Mouse (Mus musculus) heart, adult 2 months (tissue): ENCODE results near the gene Mpv17l2. TPM values are rescaled to one million over a fixed set of nuclear protein-coding genes. Genes with fewer than 3 reads are reported as not detected.
A peak's percentile ranks its signal among the peaks of the same experiment; 100 is the strongest.

ENCODE experiments used
- DNase-seq, 2 experiments: peaks; one replicate each; pipeline ENCODE4 v3.0.0; 2021
- H3K27ac ChIP-seq: fragments of 200-600 bp; 2 replicates; pipeline ENCODE4 v1.8.1; 2022
- H3K27me3 ChIP-seq: fragments of 200-500 bp; 2 replicates; pipeline ENCODE4 v1.6.1; 2012; ENCODE audit warnings: mild to moderate bottlenecking, low read length, inconsistent platforms, mixed read lengths; ENCODE audit not compliant: control insufficient read depth, insufficient read depth
- H3K36me3 ChIP-seq: fragments of 200-500 bp; 2 replicates; pipeline ENCODE4 v1.6.1; 2012; ENCODE audit warnings: low read length, inconsistent platforms; ENCODE audit not compliant: control insufficient read depth, insufficient read depth
- H3K4me1 ChIP-seq: fragments of 200-500 bp; 2 replicates; pipeline ENCODE4 v1.6.1; 2011; ENCODE audit warnings: low read length; ENCODE audit not compliant: control insufficient read depth, insufficient read depth
- H3K4me3 ChIP-seq: fragments of 200-600 bp; 2 replicates; pipeline ENCODE4 v1.8.1; 2022
- H3K79me2 ChIP-seq: fragments of 200-500 bp; replicated peaks from 2 replicates; pipeline ENCODE4 v1.6.1; 2012; ENCODE audit warnings: mild to moderate bottlenecking, inconsistent platforms, low read length, moderate library complexity, mixed read lengths; ENCODE audit not compliant: control insufficient read depth, insufficient read depth
- H3K9ac ChIP-seq: fragments of 200-500 bp; 2 replicates; pipeline ENCODE4 v1.6.1; 2012; ENCODE audit warnings: low read depth, mild to moderate bottlenecking, control low read depth, inconsistent platforms, low read length, mixed read lengths
- CTCF ChIP-seq: fragments of 200-600 bp; IDR thresholded peaks from 2 replicates; pipeline ENCODE4 v1.8.1; 2022; ENCODE audit warnings: antibody characterized with exemption, mild to moderate bottlenecking, moderate library complexity
- EP300 ChIP-seq: fragments of 200-500 bp; IDR thresholded peaks from 2 replicates; pipeline ENCODE4 v1.6.1; 2011; ENCODE audit warnings: low read depth, low read length, control low read depth; ENCODE audit not compliant: insufficient read depth
- POLR2A ChIP-seq: fragments of 200-500 bp; IDR thresholded peaks from 2 replicates; pipeline ENCODE4 v1.6.1; 2011; ENCODE audit warnings: mild to moderate bottlenecking, low read depth, low read length, control low read depth; ENCODE audit not compliant: insufficient read depth
- WGBS: fragments of 180-500 bp; shearing (Covaris S2); methylation state at CpG from one replicate; pipeline ENCODE4 v1.1.7; 2018; 5-methylcytosine and 5-hydroxymethylcytosine counted together
- intact Hi-C: fragments of 180-260 bp; cut with DNase I; formaldehyde crosslinking; loops from one replicate; pipeline ENCODE4 v1.15.1; 2025
- polyA plus RNA-seq: library from polyadenylated mRNA; depleted of rRNA; stranded (reverse); fragments of >200 nt; gene quantifications from 2 replicates; pipeline ENCODE4 v1.2.3, GENCODE M21; 2012
- total RNA-seq, 2 experiments: library from RNA; stranded (reverse); gene quantifications; 2 replicates each; pipeline ENCODE4 v1.2.3; 2021

Mpv17l2 gene
- total and polyA plus RNA-seq, 3 experiments, result 21.7 to 32.2 (median 29.1) TPM

DNA sequence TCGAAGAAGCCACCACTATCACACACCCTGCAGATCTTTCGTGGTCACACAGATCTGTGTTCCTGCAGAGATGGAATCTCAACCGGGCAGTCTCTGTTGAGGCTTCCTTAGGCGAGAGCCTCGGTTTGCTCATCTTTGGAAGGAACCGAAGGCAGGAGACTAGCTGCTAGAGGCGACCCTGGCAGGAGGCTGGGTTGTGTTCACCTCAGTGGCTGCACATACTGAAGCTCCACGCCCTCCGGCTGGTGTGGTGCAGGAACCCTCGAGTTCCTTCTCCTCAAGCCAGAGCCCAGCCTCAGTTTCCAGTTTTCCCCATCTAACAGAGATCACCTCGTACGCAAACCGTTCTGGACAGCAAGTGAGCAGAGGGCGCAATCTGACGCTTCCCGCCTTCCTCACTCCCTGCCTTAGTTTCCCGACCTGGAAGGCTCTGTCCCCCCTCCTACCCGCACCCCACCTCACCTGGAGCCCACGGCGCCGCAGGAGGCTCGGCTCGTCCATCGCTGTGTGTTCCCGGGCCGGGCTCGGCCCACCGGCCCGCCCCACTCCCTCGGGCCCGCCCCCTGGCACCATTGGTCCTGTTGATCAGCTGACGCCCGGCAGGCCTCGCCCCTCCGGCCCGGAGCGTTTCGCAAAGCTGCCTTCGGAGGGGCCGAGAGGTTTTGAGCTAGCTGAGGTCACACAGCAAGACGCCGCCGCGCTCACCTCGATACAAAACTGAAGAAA lies 43.9 kb upstream of the Mpv17l2 start, which contains the start of gene Mast3:
Gene Mast3, minus strand, starts transcription at position 574 of the 726 bp plus-strand sequence.
- Histone ChIP-seq H3K9ac (peak within 1 kb of the TSS; percentile 18; the same call in 1 of the 2 replicates), H3K4me1 (no peaks in the 10 kb centered on the region), H3K4me3 (peak within 1 kb of the TSS; percentile 60), H3K27ac (peak within 1 kb of the TSS; percentile 26; the same call in 1 of the 2 replicates), H3K27me3 (no peaks in the 10 kb centered on the region), H3K79me2 (no peaks in the 10 kb centered on the region), H3K36me3 (no peaks in the 10 kb centered on the region)
- peak; percentile 64; the same call in 1 of the 2 replicates for TF ChIP-seq POLR2A
- no peak for TF ChIP-seq EP300
- WGBS, result 1% methylated on average over 45 of the region's 45 CpGs
- intact Hi-C loops, result loop anchor here (1.0 kb wide), 1 partner anchor 12 kb away; no protein-coding TSS in a partner anchor
- peak; percentile 89 to 91 for DNase-seq

- WGBS, result 2% methylated on average over 46 of the region's 47 CpGs
- no peak for TF ChIP-seq EP300
- TF ChIP-seq CTCF, result no peak
- TF ChIP-seq POLR2A, result no peak
- peak; percentile 70 to 80 for DNase-seq
- no peaks in the 10 kb centered on the region for H3K36me3 ChIP-seq
- no peaks in the 10 kb centered on the region for H3K27me3 ChIP-seq
- no peaks in the 10 kb centered on the region for H3K4me1 ChIP-seq
- H3K79me2 ChIP-seq, result no peaks in the 10 kb centered on the region
- peak overlapping the region; percentile 60 for H3K4me3 ChIP-seq
- no peak overlapping the region for H3K27ac ChIP-seq
- H3K9ac ChIP-seq, result no peak overlapping the region
- intact Hi-C loops, result loop anchor here (1.0 kb wide), 1 partner anchor 12 kb away; no protein-coding TSS in a partner anchor
Observed at GRCm38 (mm10) chr8:70803761-70804480, 43.2 kb upstream of the Mpv17l2 start.

DNA sequence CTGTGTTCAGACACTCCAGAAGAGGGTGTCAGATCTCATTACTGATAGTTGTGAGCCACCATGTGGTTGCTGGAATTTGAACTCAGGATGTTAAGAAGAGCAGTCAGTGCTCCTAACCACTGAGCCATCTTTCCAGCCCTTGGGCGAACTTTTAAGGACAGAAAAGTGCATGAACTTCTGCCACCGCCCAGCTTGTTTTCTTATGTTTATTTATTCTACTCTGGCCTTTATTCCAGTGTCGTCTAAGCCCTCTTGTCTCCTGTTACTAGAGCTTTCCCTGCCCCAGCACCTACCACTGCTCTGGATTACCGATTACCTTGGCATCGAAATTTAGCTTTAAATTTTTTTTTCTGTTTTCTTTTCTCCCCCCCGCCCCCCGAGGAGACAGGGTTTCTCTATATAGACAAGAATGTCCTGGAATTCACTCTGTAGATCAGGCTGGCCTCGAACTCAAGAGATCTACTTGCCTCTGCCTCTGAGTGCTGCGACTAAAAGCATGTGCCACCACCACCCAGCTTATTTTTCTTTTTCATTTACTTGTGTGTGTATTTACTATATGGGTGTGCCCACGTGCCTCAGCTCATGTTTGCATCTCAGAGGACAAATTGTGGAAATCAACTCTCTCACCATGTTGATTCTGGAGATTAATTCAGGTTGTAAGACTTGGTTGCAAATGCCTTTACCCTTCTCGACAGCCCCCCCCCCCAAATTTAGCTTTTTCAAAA lies 42.2 kb upstream of the Mpv17l2 start:
- DNase-seq, result no peak
- Histone ChIP-seq H3K4me3 (no peak overlapping the region), H3K4me1 (0 out of 2 replicates have a peak, but pooled peaks cover 1% of the 10 kb centered on the region), H3K9ac (no peak overlapping the region), H3K36me3 (no peaks in the 10 kb centered on the region), H3K27me3 (no peaks in the 10 kb centered on the region), H3K27ac (no peak overlapping the region), H3K79me2 (no peaks in the 10 kb centered on the region)
- 78% methylated on average over 11 of the region's 11 CpGs for WGBS
- TF ChIP-seq CTCF (no peak), EP300 (no peak), POLR2A (no peak)
- intact Hi-C loops, result no loop called here

DNA sequence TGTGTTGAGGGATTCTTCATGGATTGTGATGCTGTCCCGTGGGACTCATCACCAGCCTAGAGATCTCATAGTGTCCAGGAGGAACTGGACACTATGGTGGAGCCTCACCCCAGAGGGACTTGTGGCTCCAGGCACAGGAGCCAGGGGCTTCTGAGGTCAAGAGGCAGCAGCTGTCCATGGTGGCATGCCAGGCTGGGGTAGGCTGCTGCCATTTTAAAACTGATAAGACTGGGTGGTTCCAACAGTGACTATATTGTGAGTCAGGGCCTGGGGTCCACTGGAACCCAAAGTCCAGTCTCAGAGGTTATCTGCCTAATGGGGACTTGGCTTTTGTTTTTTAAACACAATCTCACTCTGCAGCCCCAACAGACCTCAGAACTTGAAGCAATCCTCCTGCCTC lies 41.1 kb upstream of the Mpv17l2 start:
- no peaks in the 10 kb centered on the region for H3K27me3 ChIP-seq
- peaks cover 3% of the 10 kb centered on the region; the same call in 1 of the 2 replicates for H3K4me1 ChIP-seq
- H3K27ac ChIP-seq, result no peak overlapping the region
- no peak for DNase-seq
- no peak overlapping the region for H3K4me3 ChIP-seq
- intact Hi-C loops, result no loop called here
- no peak overlapping the region for H3K9ac ChIP-seq
- H3K36me3 ChIP-seq, result no peaks in the 10 kb centered on the region
- no peak for TF ChIP-seq EP300
- WGBS, result 79% methylated on average over 1 of the region's 1 CpGs
- no peaks in the 10 kb centered on the region for H3K79me2 ChIP-seq

GRCm38 (mm10) chr8:70801156-70801555 lies 40.4 kb upstream of the Mpv17l2 start:
- no peak for DNase-seq
- H3K4me1 ChIP-seq, result peaks cover 3% of the 10 kb centered on the region; the same call in 1 of the 2 replicates
- no peak overlapping the region for H3K27ac ChIP-seq
- no peaks in the 10 kb centered on the region for H3K79me2 ChIP-seq
- intact Hi-C loops, result no loop called here
- no peaks in the 10 kb centered on the region for H3K27me3 ChIP-seq
- H3K9ac ChIP-seq, result no peak overlapping the region
- no peak for TF ChIP-seq CTCF
- TF ChIP-seq EP300, result no peak
- TF ChIP-seq POLR2A, result no peak
- 26% methylated on average over 15 of the region's 15 CpGs for WGBS
- no peaks in the 10 kb centered on the region for H3K36me3 ChIP-seq
- H3K4me3 ChIP-seq, result no peak overlapping the region
